In genomic region chr9:70034702-70035101, GRCm38 (mm10) we compare ENCODE assay signal across 32 mouse cellular contexts. TPM values are rescaled to one million over a fixed set of nuclear protein-coding genes. Genes with fewer than 3 reads are reported as not detected.
DNase-seq lines count a peak whose midpoint lies in the region; ATAC-seq and TF ChIP-seq lines count a peak whose summit lies in the region.
"Had no signal": no experiment of that assay in that cellular context is flagged by ENCODE, and none has a peak within 500 bp of the region (broad histone marks: within the 10 kb centered on the region; RNA-seq: fewer than 3 reads in every experiment).

No protein-coding gene starts in this region.

- no peak overlapping the region for H3K4me2 ChIP-seq in kidney, embryonic 15.5 days
- H3K4me2 ChIP-seq: forebrain, embryonic 13.5 days; heart, embryonic 13.5 days; hindbrain, embryonic 12.5 days; hindbrain, embryonic 15.5 days had no signal

- WGBS in kidney, embryonic 15.5 days: 91% methylated on average over 7 of the region's 7 CpGs
- 86% methylated on average over 7 of the region's 7 CpGs for WGBS in small intestine, adult 2 months

- no peak overlapping the region for H3K4me3 ChIP-seq in kidney, embryonic 15.5 days (replicated peaks)
- peak overlapping the region; percentile 37 for H3K4me3 ChIP-seq in small intestine, adult 2 months (ENCODE audit: low read depth, low read length)
- H3K4me3 ChIP-seq: forebrain, embryonic 10.5 days; forebrain, embryonic 13.5 days; gastrocnemius, adult 2 months; heart, adult 2 months; heart, embryonic 10.5 days; heart, embryonic 13.5 days; hindbrain, embryonic 12.5 days; hindbrain, embryonic 15.5 days had no signal

- peak overlapping the region; percentile 59 for H3K27ac ChIP-seq in kidney, embryonic 15.5 days
- H3K27ac ChIP-seq in small intestine, adult 2 months (ENCODE audit: insufficient read depth, low read depth, low read length): no peak overlapping the region; the same call in 1 of the 2 replicates
- H3K27ac ChIP-seq: forebrain, embryonic 10.5 days; forebrain, embryonic 13.5 days; gastrocnemius, adult 2 months; heart, adult 2 months; heart, embryonic 10.5 days; heart, embryonic 13.5 days; hindbrain, embryonic 12.5 days; hindbrain, embryonic 15.5 days had no signal

- TF ChIP-seq POLR2A in small intestine, adult 2 months (IDR thresholded peaks at IDR 0.05; ENCODE audit: low read depth, low read length): no peak

- ATAC-seq in kidney, embryonic 15.5 days (replicated peaks; ENCODE audit: low FRiP score): no peak
- 0 out of 2 replicates have a peak, but pooled peaks have one; percentile 50 for ATAC-seq in common myeloid progenitor, adult 5-6 weeks (replicated peaks; ENCODE audit: low read depth, poor library complexity, severe bottlenecking)
- ATAC-seq in megakaryocyte, adult 5-6 weeks (ENCODE audit: poor library complexity, severe bottlenecking): peak; percentile 55; the same call in 1 of the 2 replicates
- ATAC-seq: forebrain, embryonic 13.5 days; forebrain, embryonic 16.5 days; Patski had no signal

- H3K9me3 ChIP-seq in kidney, embryonic 15.5 days (replicated peaks): no peaks in the 10 kb centered on the region
- H3K9me3 ChIP-seq: forebrain, embryonic 13.5 days; G1E; heart, embryonic 10.5 days; heart, embryonic 13.5 days; hindbrain, embryonic 12.5 days; hindbrain, embryonic 15.5 days had no signal

- no peak for TF ChIP-seq CTCF in small intestine, adult 2 months (IDR thresholded peaks at IDR 0.05; ENCODE audit: extremely low read depth, insufficient read length, insufficient replicate concordance, low read depth, low read length)

- H3K27me3 ChIP-seq in kidney, embryonic 15.5 days: no peaks in the 10 kb centered on the region
- no peaks in the 10 kb centered on the region for H3K27me3 ChIP-seq in small intestine, adult 2 months (ENCODE audit: control insufficient read depth, insufficient read depth, low read length)
- H3K27me3 ChIP-seq: CH12.LX; forebrain, embryonic 13.5 days; hindbrain, embryonic 12.5 days; hindbrain, embryonic 15.5 days; Patski had no signal

- DNase-seq in kidney, postnatal 25 days: no peak
- no peak for DNase-seq in cerebellum, adult 11 months
- no peak for DNase-seq in thymus, postnatal 0 days (ENCODE audit: low spot score)
- DNase-seq in adrenal gland, adult 18-20 months (ENCODE audit: low spot score in 2 of 2): no peak
- DNase-seq: adrenal gland, adult 2 months; adrenal gland, postnatal 14 days; B cell, adult 2 months; cerebellum, adult 11-12 months; cerebellum, adult 8-10 months; cerebellum, postnatal 10 days; cerebellum, postnatal 36 days; gastrocnemius, adult 2 months; gastrocnemius, postnatal 14 days; heart, adult 2 months had no signal

- no peak overlapping the region for H3K9ac ChIP-seq in kidney, embryonic 15.5 days
- H3K9ac ChIP-seq: forebrain, embryonic 13.5 days; heart, embryonic 13.5 days; hindbrain, embryonic 12.5 days; hindbrain, embryonic 15.5 days had no signal

- H3K4me1 ChIP-seq in kidney, embryonic 15.5 days: peaks cover 33% of the 10 kb centered on the region
- peaks cover 6% of the 10 kb centered on the region; the same call in 1 of the 2 replicates for H3K4me1 ChIP-seq in small intestine, adult 2 months (ENCODE audit: control insufficient read depth, insufficient read depth, insufficient read length, low read length)
- H3K4me1 ChIP-seq: forebrain, embryonic 10.5 days; forebrain, embryonic 13.5 days; hindbrain, embryonic 12.5 days; hindbrain, embryonic 15.5 days had no signal

- no peaks in the 10 kb centered on the region for H3K36me3 ChIP-seq in kidney, embryonic 15.5 days
- H3K36me3 ChIP-seq in small intestine, adult 2 months (ENCODE audit: control insufficient read depth, insufficient read depth, low read length): peaks cover 10% of the 10 kb centered on the region
- H3K36me3 ChIP-seq: forebrain, embryonic 10.5 days; G1E; heart, embryonic 10.5 days; heart, embryonic 13.5 days; hindbrain, embryonic 12.5 days; hindbrain, embryonic 15.5 days had no signal

RNA-seq across cellular contexts. Expression of gene Gcnt3, which starts 3.2 kb away (rescaled TPM):
- 1.3 and 2.3 TPM in 2 replicates for polyA plus RNA-seq in kidney, embryonic 15.5 days (2015; fragmentation: Nextera tagmentation; extraction: Ambion mirVana)
- not detected in 2 replicates for total RNA-seq in common myeloid progenitor, adult 5-6 weeks (2017)
- not detected in 2 replicates for total RNA-seq in megakaryocyte, adult 5-6 weeks (2015)
- total RNA-seq in megakaryocyte, adult 5-6 weeks (2017): not detected in 2 replicates
- 5.6 and 9.8 TPM in 2 replicates for polyA plus RNA-seq in small intestine, adult 2 months (2012; rRNA removed)
- 0.08 and 0.10 TPM in 2 replicates for polyA plus RNA-seq in thymus, postnatal 0 days (2015; fragmentation: Nextera tagmentation; extraction: Ambion mirVana)
- not detected for total RNA-seq in adrenal gland, adult 18-20 months (2021)
- total RNA-seq: adrenal gland, postnatal 14 days; adrenal gland, postnatal 4 days; gastrocnemius, adult 2 months; gastrocnemius, postnatal 14 days; gastrocnemius, postnatal 4 days; heart, adult 2 months; hematopoietic stem cell, adult 5-6 weeks had no signal
- polyA plus RNA-seq: adrenal gland, adult 2 months; embryonic facial prominence, embryonic 11.5 days; forebrain, embryonic 10.5 days; forebrain, embryonic 13.5 days; forebrain, embryonic 16.5 days; G1E; heart, adult 2 months; heart, embryonic 10.5 days; heart, embryonic 13.5 days; hindbrain, embryonic 12.5 days; hindbrain, embryonic 15.5 days had no signal

RNA-seq across cellular contexts. Expression of gene Gtf2a2, which starts 22.4 kb away (rescaled TPM):
- 183 and 204 TPM in 2 replicates for polyA plus RNA-seq in kidney, embryonic 15.5 days (2015; fragmentation: Nextera tagmentation; extraction: Ambion mirVana)
- total RNA-seq in common myeloid progenitor, adult 5-6 weeks (2017): 119 and 156 TPM in 2 replicates
- 117 and 126 TPM in 2 replicates for total RNA-seq in megakaryocyte, adult 5-6 weeks (2015)
- total RNA-seq in megakaryocyte, adult 5-6 weeks (2017): 121 and 130 TPM in 2 replicates
- 9.2 and 10.1 TPM in 2 replicates for polyA plus RNA-seq in small intestine, adult 2 months (2012; rRNA removed)
- 256 and 279 TPM in 2 replicates for polyA plus RNA-seq in thymus, postnatal 0 days (2015; fragmentation: Nextera tagmentation; extraction: Ambion mirVana)
- total RNA-seq in adrenal gland, adult 18-20 months (2021): 10 to 100 TPM; 66.2 to 72.3 TPM

RNA-seq across cellular contexts. Expression of gene Bnip2, which starts 45.4 kb away (rescaled TPM):
- 101 and 105 TPM in 2 replicates for polyA plus RNA-seq in kidney, embryonic 15.5 days (2015; fragmentation: Nextera tagmentation; extraction: Ambion mirVana)
- 127 and 129 TPM in 2 replicates for total RNA-seq in common myeloid progenitor, adult 5-6 weeks (2017)
- 123 and 131 TPM in 2 replicates for total RNA-seq in megakaryocyte, adult 5-6 weeks (2015)
- 196 and 207 TPM in 2 replicates for total RNA-seq in megakaryocyte, adult 5-6 weeks (2017)
- polyA plus RNA-seq in small intestine, adult 2 months (2012; rRNA removed): 4.1 and 5.7 TPM in 2 replicates
- 94.6 and 95.3 TPM in 2 replicates for polyA plus RNA-seq in thymus, postnatal 0 days (2015; fragmentation: Nextera tagmentation; extraction: Ambion mirVana)
- total RNA-seq in adrenal gland, adult 18-20 months (2021): 100 to 1,000 TPM; 103 to 105 TPM
